Mouse (Mus musculus): ENCODE data around the gene Tmod3.

- TF ChIP-seq CTCF (IDR thresholded peaks at IDR 0.05; ENCODE audit: control insufficient read depth, insufficient read depth, low read length) (no peak), POLR2A (IDR thresholded peaks at IDR 0.05; ENCODE audit: borderline replicate concordance, control insufficient read depth, low read depth, low read length) (no peak)
Measured at GRCm38 (mm10) chr9:75517751-75518150, 41.7 kb downstream of the Tmod3 start.
